Mouse (Mus musculus): ENCODE measurements at regions not wholly inside any gene's neighbourhood (a gene's known extent, or its start where the extent isn't known, plus 50 kb on each side); places are given as distances from the start of the nearest gene placed in this dataset.
A peak's percentile ranks its signal among the peaks of the same experiment; 100 is the strongest.

- no peaks in the 10 kb centered on the region for H3K36me3 ChIP-seq (ENCODE audit: control insufficient read depth, insufficient read depth)
- no peak overlapping the region for H3K9ac ChIP-seq (replicated peaks; ENCODE audit: low read depth, low read length)
- H3K27me3 ChIP-seq (replicated peaks; ENCODE audit: control insufficient read depth, insufficient read depth, low read length) = no peaks in the 10 kb centered on the region
- no peak overlapping the region for H3K27ac ChIP-seq (ENCODE audit: low read length)
- no peak overlapping the region for H3K4me2 ChIP-seq (ENCODE audit: low read length)
- H3K4me3 ChIP-seq (replicated peaks; ENCODE audit: low read length) = no peak overlapping the region
- no peaks in the 10 kb centered on the region for H3K9me3 ChIP-seq (ENCODE audit: control insufficient read depth, low read length)
- WGBS = 86% methylated on average over 4 of the region's 4 CpGs
- no peak for ATAC-seq
- H3K4me1 ChIP-seq (replicated peaks; ENCODE audit: control insufficient read depth, insufficient read depth, low read length) = no peaks in the 10 kb centered on the region
Observed at GRCm38 (mm10) chr14:87289708-87290243, 126.7 kb upstream of the Tdrd3 start.

- no peak for ATAC-seq
- Histone ChIP-seq H3K4me1 (replicated peaks; ENCODE audit: control insufficient read depth, insufficient read depth, low read length) (no peaks in the 10 kb centered on the region), H3K9me3 (ENCODE audit: control insufficient read depth, low read length) (no peaks in the 10 kb centered on the region), H3K4me3 (replicated peaks; ENCODE audit: low read length) (no peak overlapping the region), H3K27me3 (replicated peaks; ENCODE audit: control insufficient read depth, insufficient read depth, low read length) (no peaks in the 10 kb centered on the region), H3K27ac (ENCODE audit: low read length) (no peak overlapping the region), H3K9ac (replicated peaks; ENCODE audit: low read depth, low read length) (no peak overlapping the region), H3K4me2 (ENCODE audit: low read length) (no peak overlapping the region), H3K36me3 (ENCODE audit: control insufficient read depth, insufficient read depth) (no peaks in the 10 kb centered on the region)
- WGBS = 89% methylated on average over 3 of the region's 3 CpGs
Observed at GRCm38 (mm10) chr14:87295206-87295605, 121.2 kb upstream of the Tdrd3 start.

- H3K27ac ChIP-seq (ENCODE audit: low read length) = no peak overlapping the region
- 71% methylated on average over 5 of the region's 5 CpGs for WGBS
- H3K4me1 ChIP-seq (replicated peaks; ENCODE audit: control insufficient read depth, insufficient read depth, low read length) = no peaks in the 10 kb centered on the region
- no peaks in the 10 kb centered on the region for H3K9me3 ChIP-seq (ENCODE audit: control insufficient read depth, low read length)
- H3K27me3 ChIP-seq (replicated peaks; ENCODE audit: control insufficient read depth, insufficient read depth, low read length) = no peaks in the 10 kb centered on the region
- no peak overlapping the region for H3K4me2 ChIP-seq (ENCODE audit: low read length)
- H3K4me3 ChIP-seq (replicated peaks; ENCODE audit: low read length) = no peak overlapping the region
- no peak for ATAC-seq
- H3K9ac ChIP-seq (replicated peaks; ENCODE audit: low read depth, low read length) = no peak overlapping the region
- H3K36me3 ChIP-seq (ENCODE audit: control insufficient read depth, insufficient read depth) = no peaks in the 10 kb centered on the region
Observed at GRCm38 (mm10) chr14:87297160-87297559, 119.3 kb upstream of the Tdrd3 start.

GRCm38 (mm10) chr14:87300838-87301237 lies 115.6 kb upstream of the Tdrd3 start:
- WGBS = 88% methylated on average over 4 of the region's 4 CpGs
- ATAC-seq = no peak
- no peaks in the 10 kb centered on the region for H3K4me1 ChIP-seq (replicated peaks; ENCODE audit: control insufficient read depth, insufficient read depth, low read length)
- H3K9ac ChIP-seq (replicated peaks; ENCODE audit: low read depth, low read length) = no peak overlapping the region
- no peak overlapping the region for H3K27ac ChIP-seq (ENCODE audit: low read length)
- no peak overlapping the region for H3K4me3 ChIP-seq (replicated peaks; ENCODE audit: low read length)
- H3K27me3 ChIP-seq (replicated peaks; ENCODE audit: control insufficient read depth, insufficient read depth, low read length) = no peaks in the 10 kb centered on the region
- H3K36me3 ChIP-seq (ENCODE audit: control insufficient read depth, insufficient read depth) = no peaks in the 10 kb centered on the region
- H3K9me3 ChIP-seq (ENCODE audit: control insufficient read depth, low read length) = no peaks in the 10 kb centered on the region
- no peak overlapping the region for H3K4me2 ChIP-seq (ENCODE audit: low read length)

GRCm38 (mm10) chr14:87301564-87301963 lies 114.9 kb upstream of the Tdrd3 start:
- Histone ChIP-seq H3K4me3 (replicated peaks; ENCODE audit: low read length) (no peak overlapping the region), H3K9me3 (ENCODE audit: control insufficient read depth, low read length) (no peaks in the 10 kb centered on the region), H3K27ac (ENCODE audit: low read length) (no peak overlapping the region), H3K9ac (replicated peaks; ENCODE audit: low read depth, low read length) (no peak overlapping the region), H3K27me3 (replicated peaks; ENCODE audit: control insufficient read depth, insufficient read depth, low read length) (no peaks in the 10 kb centered on the region), H3K36me3 (ENCODE audit: control insufficient read depth, insufficient read depth) (no peaks in the 10 kb centered on the region), H3K4me2 (ENCODE audit: low read length) (no peak overlapping the region), H3K4me1 (replicated peaks; ENCODE audit: control insufficient read depth, insufficient read depth, low read length) (no peaks in the 10 kb centered on the region)
- WGBS = 86% methylated on average over 5 of the region's 5 CpGs
- ATAC-seq = no peak

- Histone ChIP-seq H3K9me3 (ENCODE audit: control insufficient read depth, low read length) (peaks cover 1% of the 10 kb centered on the region; the same call in 1 of the 2 replicates), H3K27me3 (replicated peaks; ENCODE audit: control insufficient read depth, insufficient read depth, low read length) (no peaks in the 10 kb centered on the region), H3K27ac (ENCODE audit: low read length) (no peak overlapping the region), H3K4me2 (ENCODE audit: low read length) (no peak overlapping the region), H3K4me3 (replicated peaks; ENCODE audit: low read length) (no peak overlapping the region), H3K4me1 (replicated peaks; ENCODE audit: control insufficient read depth, insufficient read depth, low read length) (peaks cover 5% of the 10 kb centered on the region), H3K36me3 (ENCODE audit: control insufficient read depth, insufficient read depth) (no peaks in the 10 kb centered on the region), H3K9ac (replicated peaks; ENCODE audit: low read depth, low read length) (no peak overlapping the region)
- 85% methylated on average over 2 of the region's 2 CpGs for WGBS
- no peak for ATAC-seq
Observed at GRCm38 (mm10) chr14:87305481-87305880, 111.0 kb upstream of the Tdrd3 start.

GRCm38 (mm10) chr14:87306011-87306410 lies 110.4 kb upstream of the Tdrd3 start:
- Histone ChIP-seq H3K27ac (ENCODE audit: low read length) (no peak overlapping the region), H3K4me1 (replicated peaks; ENCODE audit: control insufficient read depth, insufficient read depth, low read length) (peaks cover 5% of the 10 kb centered on the region), H3K9me3 (ENCODE audit: control insufficient read depth, low read length) (peaks cover 3% of the 10 kb centered on the region; the same call in 1 of the 2 replicates), H3K36me3 (ENCODE audit: control insufficient read depth, insufficient read depth) (no peaks in the 10 kb centered on the region), H3K27me3 (replicated peaks; ENCODE audit: control insufficient read depth, insufficient read depth, low read length) (no peaks in the 10 kb centered on the region), H3K9ac (replicated peaks; ENCODE audit: low read depth, low read length) (no peak overlapping the region), H3K4me3 (replicated peaks; ENCODE audit: low read length) (no peak overlapping the region), H3K4me2 (ENCODE audit: low read length) (no peak overlapping the region)
- no peak for ATAC-seq
- WGBS = 66% methylated on average over 7 of the region's 7 CpGs

GRCm38 (mm10) chr14:87308016-87308415 lies 108.4 kb upstream of the Tdrd3 start:
- WGBS = 31% methylated on average over 7 of the region's 7 CpGs
- Histone ChIP-seq H3K9ac (replicated peaks; ENCODE audit: low read depth, low read length) (no peak overlapping the region), H3K36me3 (ENCODE audit: control insufficient read depth, insufficient read depth) (no peaks in the 10 kb centered on the region), H3K4me2 (ENCODE audit: low read length) (no peak overlapping the region), H3K9me3 (ENCODE audit: control insufficient read depth, low read length) (peaks cover 3% of the 10 kb centered on the region; the same call in 1 of the 2 replicates), H3K4me3 (replicated peaks; ENCODE audit: low read length) (no peak overlapping the region), H3K27me3 (replicated peaks; ENCODE audit: control insufficient read depth, insufficient read depth, low read length) (no peaks in the 10 kb centered on the region), H3K4me1 (replicated peaks; ENCODE audit: control insufficient read depth, insufficient read depth, low read length) (peaks cover 5% of the 10 kb centered on the region), H3K27ac (ENCODE audit: low read length) (no peak overlapping the region)
- ATAC-seq = peak; percentile 45

GRCm38 (mm10) chr14:87312318-87312717 lies 104.1 kb upstream of the Tdrd3 start:
- no peak overlapping the region for H3K4me2 ChIP-seq (ENCODE audit: low read length)
- peaks cover 8% of the 10 kb centered on the region for H3K4me1 ChIP-seq (replicated peaks; ENCODE audit: control insufficient read depth, insufficient read depth, low read length)
- peaks cover 3% of the 10 kb centered on the region; the same call in 1 of the 2 replicates for H3K9me3 ChIP-seq (ENCODE audit: control insufficient read depth, low read length)
- H3K36me3 ChIP-seq (ENCODE audit: control insufficient read depth, insufficient read depth) = no peaks in the 10 kb centered on the region
- no peak overlapping the region for H3K27ac ChIP-seq (ENCODE audit: low read length)
- 91% methylated on average over 5 of the region's 5 CpGs for WGBS
- no peak for ATAC-seq
- no peak overlapping the region for H3K9ac ChIP-seq (replicated peaks; ENCODE audit: low read depth, low read length)
- H3K4me3 ChIP-seq (replicated peaks; ENCODE audit: low read length) = no peak overlapping the region
- H3K27me3 ChIP-seq (replicated peaks; ENCODE audit: control insufficient read depth, insufficient read depth, low read length) = no peaks in the 10 kb centered on the region
